Mouse (Mus musculus): ENCODE measurements around the gene Emg1. TPM values are rescaled to one million over a fixed set of nuclear protein-coding genes. Genes with fewer than 3 reads are reported as not detected.
"Not testable (repeated sequence)": the region's sequence is repeated elsewhere in the genome, so short reads cannot be mapped to it uniquely, and the experiment has no call there.

Emg1 gene
- total RNA-seq, 4 experiments from 2014 or later, result 41.0 to 48.1 (median 43.4) TPM

- no peak for DNase-seq (ENCODE audit: low spot score in 2 of 2)
These were observed 3.6 kb downstream of the Emg1 start for GRCm38 (mm10) chr6:124708289-124708889.

- DNase-seq (ENCODE audit: low spot score in 2 of 2), result no peak
These were observed 5.8 kb downstream of the Emg1 start for GRCm38 (mm10) chr6:124706061-124706627.

GRCm38 (mm10) chr6:124704417-124704816, 7.6 kb downstream of the Emg1 start:
- DNase-seq (ENCODE audit: low spot score in 2 of 2), result no peak

GRCm38 (mm10) chr6:124703789-124704188, 8.2 kb downstream of the Emg1 start:
- no peak for DNase-seq (ENCODE audit: low spot score in 2 of 2)

DNA sequence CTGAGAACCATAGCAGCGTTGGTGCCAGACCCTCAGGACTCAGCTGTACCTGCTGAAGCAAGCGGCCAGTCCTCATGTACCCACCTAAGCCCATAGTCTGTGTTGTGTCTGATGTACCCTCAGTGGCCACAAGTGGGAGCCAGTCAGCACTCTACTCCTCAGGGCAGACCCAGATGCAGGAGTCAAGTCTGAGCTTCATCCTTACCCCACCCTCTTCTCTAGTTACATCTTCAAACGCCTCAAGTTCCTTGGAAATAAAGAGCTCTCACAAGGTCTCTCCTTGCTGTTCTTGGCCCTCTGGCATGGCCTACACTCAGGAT, 9.2 kb downstream of the Emg1 start:
- peak; percentile 54 to 61 for DNase-seq (ENCODE audit: low spot score in 2 of 2)

- DNase-seq (ENCODE audit: low spot score in 2 of 2), result no peak
These were observed 9.7 kb downstream of the Emg1 start for GRCm38 (mm10) chr6:124702102-124702783.

- no peak for DNase-seq (ENCODE audit: low spot score in 2 of 2)
These were observed 10.6 kb downstream of the Emg1 start for GRCm38 (mm10) chr6:124701338-124701737.

DNA sequence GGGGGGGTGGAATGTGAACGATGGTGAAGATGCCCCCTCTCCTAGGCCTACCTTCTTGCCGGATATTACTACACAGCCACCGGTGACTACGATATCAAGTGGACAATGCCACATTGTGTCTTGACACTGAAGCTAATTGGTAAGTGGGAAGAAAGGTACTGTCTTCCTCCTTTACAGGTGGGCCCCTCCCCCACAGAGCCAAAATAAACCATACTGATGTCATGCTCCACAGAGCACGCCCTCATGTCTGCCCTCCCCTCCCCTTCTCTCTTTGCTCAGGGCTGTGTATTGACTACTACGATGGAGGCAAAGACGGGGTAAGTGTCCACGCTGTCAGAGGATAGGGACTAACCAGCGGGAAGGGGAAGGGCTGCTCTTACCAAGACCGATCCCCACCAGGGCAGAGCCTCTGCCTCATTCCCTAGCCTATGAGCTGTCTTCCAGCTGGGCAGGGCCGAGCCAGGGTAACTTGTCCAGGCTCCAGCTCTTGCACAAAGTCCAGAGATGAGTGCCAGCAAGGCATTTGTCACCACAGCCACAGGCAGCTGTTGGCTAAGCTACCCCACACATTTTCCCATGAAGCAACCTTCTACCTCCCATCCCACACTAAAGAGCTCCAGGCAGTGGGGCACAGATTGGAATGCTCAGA, 11.9 kb downstream of the Emg1 start:
- peak in 1 of 2 experiments; percentile 75 for DNase-seq (ENCODE audit: low spot score in 2 of 2)

GRCm38 (mm10) chr6:124699366-124699765, 12.6 kb downstream of the Emg1 start:
- DNase-seq (ENCODE audit: low spot score in 2 of 2), result no peak

DNA sequence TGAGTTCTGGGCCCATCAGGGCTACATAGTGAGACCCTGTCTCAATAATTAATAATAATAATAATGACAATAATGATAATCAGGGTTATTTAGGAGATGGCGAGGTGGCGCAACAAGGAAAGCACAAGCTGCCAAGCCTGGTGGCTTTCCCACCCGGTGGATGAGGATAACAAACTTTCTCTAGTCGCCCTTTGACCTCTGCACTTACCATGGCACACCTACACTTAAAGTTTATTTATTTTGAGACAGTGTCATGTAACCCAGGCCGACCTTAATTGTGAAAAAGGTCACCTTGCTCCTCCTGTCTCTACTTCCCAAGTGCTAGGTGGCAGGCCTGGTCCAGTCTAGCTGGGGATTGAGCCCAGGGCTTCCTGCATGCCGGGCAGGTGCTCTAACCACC, 13.2 kb downstream of the Emg1 start:
- no peak for DNase-seq (ENCODE audit: low spot score in 2 of 2)

DNA sequence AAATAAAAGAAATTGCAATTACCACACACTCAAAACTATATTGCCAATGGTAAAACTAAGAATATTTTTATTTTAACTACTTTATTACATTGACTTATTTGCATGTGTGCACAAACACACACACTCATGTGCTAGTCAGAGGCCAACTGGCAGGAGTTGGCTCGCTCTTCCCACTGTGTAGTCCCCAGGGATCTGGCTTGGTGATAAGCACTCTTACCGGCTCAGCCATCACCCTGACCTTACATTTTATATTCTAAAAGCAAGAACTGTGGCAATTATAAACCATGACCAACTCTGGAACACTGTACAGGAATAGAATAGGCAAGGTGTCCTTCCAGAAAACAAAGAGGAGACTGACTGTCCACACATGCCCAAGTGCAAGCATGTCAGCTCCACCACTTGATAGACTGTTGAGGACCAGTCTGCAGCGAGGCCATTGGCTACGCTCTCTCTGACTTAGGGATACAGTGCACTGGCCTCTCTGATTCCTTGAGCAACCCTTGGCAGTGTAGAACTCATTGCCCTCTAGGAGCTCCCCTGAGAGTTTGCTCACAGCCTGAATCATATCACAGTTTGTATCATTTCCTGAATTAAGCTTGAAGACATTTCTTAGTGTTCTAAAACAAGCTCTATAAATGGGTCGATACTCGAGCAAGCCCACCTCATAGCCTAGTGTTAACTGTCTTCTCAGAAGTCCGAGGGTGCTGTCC, 15.4 kb downstream of the Emg1 start:
- DNase-seq (ENCODE audit: low spot score in 2 of 2), result no peak

DNA sequence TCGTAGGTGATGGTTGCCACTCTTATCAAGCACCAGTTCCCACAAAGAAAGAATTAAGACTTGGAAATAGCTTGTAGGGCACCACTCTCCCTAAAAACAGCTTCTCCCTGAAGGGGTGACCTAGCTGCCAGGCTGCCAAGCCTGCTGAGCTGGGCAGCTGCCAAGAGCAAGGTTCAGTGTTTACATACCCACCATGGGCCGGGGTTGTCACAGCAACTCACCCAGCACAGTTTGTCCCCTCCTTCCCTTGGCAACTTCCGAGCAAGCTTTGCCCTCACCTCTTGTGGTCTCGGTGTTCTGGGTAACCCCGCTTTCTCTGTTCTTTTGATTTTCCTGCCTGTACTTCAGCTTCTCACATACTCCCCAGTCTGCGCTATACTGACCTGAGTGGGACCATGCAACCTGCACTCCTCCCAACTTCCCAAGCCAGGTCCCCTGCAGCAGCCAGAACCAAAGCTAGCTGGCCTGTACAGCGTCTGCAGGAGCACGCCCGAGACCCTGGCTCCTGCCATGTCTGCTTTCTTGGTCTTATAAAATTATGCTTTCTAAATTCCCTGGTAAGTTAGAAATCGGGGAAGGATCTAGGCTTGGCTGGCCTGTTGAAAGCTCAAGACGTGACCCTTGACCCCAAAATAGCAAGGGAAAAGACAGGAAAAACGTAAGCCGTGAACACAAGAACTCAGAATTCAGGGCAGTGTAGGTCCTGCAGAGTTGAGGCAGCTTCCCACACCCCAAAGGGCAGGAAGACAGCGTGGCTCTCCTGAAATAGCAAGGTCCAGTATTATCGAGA, 17.6 kb downstream of the Emg1 start:
- peak in 1 of 2 experiments; percentile 76 for DNase-seq (ENCODE audit: low spot score in 2 of 2)

- DNase-seq (ENCODE audit: low spot score in 2 of 2), result no peak
These were observed 18.6 kb downstream of the Emg1 start for GRCm38 (mm10) chr6:124693243-124693981.

- DNase-seq (ENCODE audit: low spot score in 2 of 2), result no peak
These were observed 21.5 kb downstream of the Emg1 start for GRCm38 (mm10) chr6:124690517-124690916.

DNA sequence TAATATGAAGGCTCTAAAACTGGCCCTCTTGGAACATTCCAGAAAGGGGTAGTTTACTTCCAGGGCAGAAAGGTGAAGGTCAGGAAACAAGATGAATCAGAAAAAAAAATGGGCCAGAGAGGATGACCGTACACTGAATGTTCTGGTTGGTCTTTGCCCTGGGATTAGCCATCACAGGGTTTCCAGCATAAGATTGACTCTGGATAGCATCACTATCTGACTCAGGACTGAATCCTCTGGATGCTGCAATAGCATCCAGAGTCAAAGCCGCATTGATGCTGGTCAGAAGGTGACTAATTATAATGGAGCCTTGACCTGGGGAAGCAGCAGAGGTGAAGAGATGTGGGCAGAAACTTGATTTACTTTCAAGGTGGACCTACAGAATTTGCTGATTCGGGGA, 23.0 kb downstream of the Emg1 start:
- DNase-seq (ENCODE audit: low spot score in 2 of 2), result no peak

GRCm38 (mm10) chr6:124688151-124688758, 23.7 kb downstream of the Emg1 start:
- DNase-seq (ENCODE audit: low spot score in 2 of 2), result no peak

DNA sequence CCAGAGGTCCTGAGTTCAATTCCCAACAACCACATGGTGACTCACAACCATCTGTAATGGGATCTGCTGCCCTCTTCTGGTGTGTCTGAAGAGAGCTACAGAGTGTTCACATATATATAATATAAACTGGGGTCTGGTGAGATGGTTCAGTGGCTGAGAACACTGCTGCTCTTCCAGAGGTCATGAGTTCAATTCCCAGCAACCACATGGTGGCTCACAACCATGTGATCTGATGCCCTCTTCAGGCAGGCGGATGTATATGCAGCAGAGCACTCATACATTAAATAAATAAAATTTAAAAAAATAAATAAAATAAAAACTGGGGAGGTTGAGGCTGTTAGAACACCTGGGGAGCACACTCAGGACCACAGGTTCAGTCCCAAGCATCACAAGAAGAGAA, 25.3 kb downstream of the Emg1 start:
- not testable (repeated sequence) for DNase-seq (ENCODE audit: low spot score in 2 of 2)

DNA sequence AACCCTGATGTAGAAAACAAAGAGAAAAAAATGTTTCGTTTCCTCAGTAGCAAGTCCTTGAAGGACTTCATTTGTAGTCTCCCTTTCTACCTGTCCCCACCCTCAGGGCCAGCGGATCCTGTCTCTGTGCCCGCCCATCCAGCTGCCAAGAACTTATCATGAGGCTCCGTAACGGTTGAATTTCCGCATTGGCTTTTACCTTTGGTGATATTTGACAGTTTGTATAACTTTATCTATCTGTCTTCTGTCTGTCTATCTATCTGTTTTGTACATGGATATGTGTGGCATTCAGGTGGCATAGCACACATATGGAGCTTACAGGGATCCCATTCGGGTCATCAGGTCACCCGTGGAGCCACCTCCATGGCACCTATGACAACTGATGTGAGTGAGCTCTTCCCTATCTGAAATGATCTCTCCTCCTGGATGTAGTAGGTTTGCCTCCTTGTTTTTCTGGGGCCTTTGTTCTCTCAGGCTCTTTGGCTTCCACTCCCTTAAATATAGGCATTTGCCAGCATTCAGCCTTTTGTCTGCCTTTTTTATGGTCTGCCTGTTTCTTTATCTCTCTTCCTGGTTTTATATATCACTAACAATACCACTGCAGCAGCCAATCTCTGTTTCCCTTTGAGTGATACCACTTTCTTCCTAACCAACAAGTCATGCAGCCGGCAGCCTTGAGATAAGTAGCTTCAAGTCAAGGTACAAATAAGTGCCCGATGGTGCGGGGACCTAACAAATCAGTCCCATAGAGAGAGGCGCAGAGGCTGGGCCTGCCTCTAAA, 26.2 kb downstream of the Emg1 start:
- DNase-seq (ENCODE audit: low spot score in 2 of 2), result no peak

Measured in left cerebral cortex, adult 8-10 months (tissue).